Mouse (Mus musculus) ES-E14 (cell line): ENCODE measurements around the gene Gnai3.

Experiments used
- CHD2 ChIP-seq: IDR thresholded peaks from 2 replicates; pipeline ENCODE4 v1.6.1; 2014; ENCODE audit warnings: mild to moderate bottlenecking, low read depth, low read length, inconsistent platforms
- HCFC1 ChIP-seq: IDR thresholded peaks from 2 replicates; pipeline ENCODE4 v1.6.1; 2012; ENCODE audit warnings: low read length, inconsistent platforms, borderline replicate concordance; ENCODE audit not compliant: insufficient read depth
- MAFK ChIP-seq: IDR thresholded peaks from 2 replicates; pipeline ENCODE4 v1.6.1; 2014; ENCODE audit warnings: mild to moderate bottlenecking, low read depth, low read length, inconsistent platforms; ENCODE audit not compliant: insufficient read depth
- ZC3H11A ChIP-seq: IDR thresholded peaks from 2 replicates; pipeline ENCODE4 v1.6.1; 2012; ENCODE audit warnings: low read depth, mild to moderate bottlenecking, inconsistent platforms, low read length, borderline replicate concordance
- ZNF384 ChIP-seq: IDR thresholded peaks from 2 replicates; pipeline ENCODE4 v1.6.1; 2012; ENCODE audit warnings: low read depth, low read length, inconsistent platforms

DNA sequence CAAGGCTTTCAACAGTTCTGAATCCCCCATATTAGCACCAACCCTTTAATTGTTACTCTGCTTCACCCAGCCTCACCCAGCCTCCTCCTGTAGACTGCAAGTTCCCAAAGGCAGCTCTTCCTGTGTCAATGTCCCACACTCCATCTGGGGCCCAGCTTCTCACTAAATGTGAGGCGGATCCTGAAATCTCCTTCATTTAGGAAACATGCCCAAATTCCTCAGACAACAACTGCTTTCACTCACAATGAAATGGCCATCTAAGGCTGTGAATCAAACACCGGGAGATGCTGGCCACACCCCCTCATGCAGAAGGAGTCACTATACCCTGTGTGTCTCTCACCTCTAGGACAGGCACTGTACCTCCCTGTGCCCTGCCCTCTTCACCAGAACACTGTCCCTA is 56.0 kb downstream of the Gnai3 start:
- TF ChIP-seq MAFK, result no peak
- TF ChIP-seq HCFC1, result no peak
- TF ChIP-seq CHD2, result no peak
- TF ChIP-seq ZC3H11A, result no peak
- no peak for TF ChIP-seq ZNF384
